Comparison of ENCODE assay signal across 13 mouse cellular contexts in genomic region chr19:18646853-18647420, GRCm38 (mm10). TPM values are rescaled to one million over a fixed set of nuclear protein-coding genes. Genes with fewer than 3 reads are reported as not detected.
A peak's percentile ranks its signal among the peaks of the same experiment; 100 is the strongest.
DNase-seq lines count a peak whose midpoint lies in the region; ATAC-seq and TF ChIP-seq lines count a peak whose summit lies in the region.
"Had no signal": no experiment of that assay in that cellular context is flagged by ENCODE, and none has a peak within 500 bp of the region (broad histone marks: within the 10 kb centered on the region; RNA-seq: fewer than 3 reads in every experiment).

No protein-coding gene starts in this region.

- WGBS in heart, embryonic 13.5 days: 52% methylated on average over 5 of the region's 5 CpGs
- WGBS in liver, embryonic 14.5 days (ENCODE audit: insufficient replicate concordance): 14% methylated on average over 5 of the region's 5 CpGs
- 84% methylated on average over 5 of the region's 5 CpGs for WGBS in forebrain, embryonic 16.5 days

- H3K4me1 ChIP-seq in heart, embryonic 13.5 days: peaks cover 34% of the 10 kb centered on the region
- H3K4me1 ChIP-seq in liver, embryonic 14.5 days (replicated peaks; ENCODE audit: control insufficient read depth in 2 of 2, insufficient read depth in 2 of 2, low read length in 1 of 2): peaks cover 62 to 68% of the 10 kb centered on the region in 2 experiments
- no peaks in the 10 kb centered on the region for H3K4me1 ChIP-seq in forebrain, embryonic 16.5 days (replicated peaks; ENCODE audit: control insufficient read depth, insufficient read depth, low read length)
- H3K4me1 ChIP-seq: embryonic facial prominence, embryonic 13.5 days; limb, embryonic 12.5 days had no signal

- H3K4me3 ChIP-seq in heart, embryonic 13.5 days: no peak overlapping the region
- no peak overlapping the region for H3K4me3 ChIP-seq in liver, embryonic 14.5 days (ENCODE audit: insufficient read depth in 1 of 2, low read depth in 2 of 2, low read length in 2 of 2)
- H3K4me3 ChIP-seq in forebrain, embryonic 16.5 days (replicated peaks; ENCODE audit: low read length): no peak overlapping the region
- H3K4me3 ChIP-seq: embryonic facial prominence, embryonic 13.5 days; limb, embryonic 12.5 days had no signal

- peak; percentile 54 for TF ChIP-seq EP300 in liver, embryonic 14.5 days (IDR thresholded peaks at IDR 0.05; ENCODE audit: low read depth)

- H3K4me2 ChIP-seq in heart, embryonic 13.5 days: no peak overlapping the region
- H3K4me2 ChIP-seq in liver, embryonic 14.5 days (ENCODE audit: low read depth): peak overlapping the region; percentile 35
- no peak overlapping the region for H3K4me2 ChIP-seq in forebrain, embryonic 16.5 days (ENCODE audit: low read length)
- H3K4me2 ChIP-seq: embryonic facial prominence, embryonic 13.5 days; limb, embryonic 12.5 days had no signal

- H3K36me3 ChIP-seq in heart, embryonic 13.5 days: 0 out of 2 replicates have a peak, but pooled peaks cover 4% of the 10 kb centered on the region
- no peaks in the 10 kb centered on the region for H3K36me3 ChIP-seq in liver, embryonic 14.5 days (replicated peaks; ENCODE audit: control insufficient read depth, insufficient read depth, low read depth)
- no peaks in the 10 kb centered on the region for H3K36me3 ChIP-seq in forebrain, embryonic 16.5 days (ENCODE audit: control insufficient read depth, insufficient read depth)

- H3K9ac ChIP-seq in heart, embryonic 13.5 days: no peak overlapping the region
- H3K9ac ChIP-seq in liver, embryonic 14.5 days (replicated peaks): no peak overlapping the region; the same call in 1 of the 2 replicates
- no peak overlapping the region for H3K9ac ChIP-seq in forebrain, embryonic 16.5 days (replicated peaks; ENCODE audit: low read depth, low read length)
- H3K9ac ChIP-seq: embryonic facial prominence, embryonic 13.5 days; limb, embryonic 12.5 days had no signal

- H3K9me3 ChIP-seq in heart, embryonic 13.5 days: no peaks in the 10 kb centered on the region
- H3K9me3 ChIP-seq in liver, embryonic 14.5 days (ENCODE audit: control insufficient read depth, low read length): no peaks in the 10 kb centered on the region
- H3K9me3 ChIP-seq in forebrain, embryonic 16.5 days (ENCODE audit: control insufficient read depth, low read length): no peaks in the 10 kb centered on the region
- H3K9me3 ChIP-seq: embryonic facial prominence, embryonic 13.5 days; limb, embryonic 12.5 days had no signal

- H3K27me3 ChIP-seq in heart, embryonic 13.5 days (replicated peaks): no peaks in the 10 kb centered on the region
- no peaks in the 10 kb centered on the region for H3K27me3 ChIP-seq in liver, embryonic 14.5 days (ENCODE audit: control insufficient read depth, insufficient read depth, low read length)
- H3K27me3 ChIP-seq in forebrain, embryonic 16.5 days (replicated peaks; ENCODE audit: control insufficient read depth, insufficient read depth, low read length): no peaks in the 10 kb centered on the region
- H3K27me3 ChIP-seq: embryonic facial prominence, embryonic 13.5 days; limb, embryonic 12.5 days had no signal

- ATAC-seq in heart, embryonic 13.5 days (ENCODE audit: extremely low read depth, insufficient number of reproducible peaks, low FRiP score, low TSS enrichment): no peak
- ATAC-seq in liver, embryonic 14.5 days (ENCODE audit: insufficient read depth): peak; percentile 77
- no peak for ATAC-seq in forebrain, embryonic 16.5 days

- no peak for DNase-seq in heart, postnatal 4 days
- DNase-seq in CD4-positive helper T cell, adult 2 months (ENCODE audit: low read depth, low spot score): peak; percentile 51
- peak; percentile 47 to 54 for DNase-seq in adrenal gland, postnatal 36 days
- DNase-seq in liver, embryonic 14.5 days (ENCODE audit: low read depth in 3 of 3, low spot score in 3 of 3): peak; percentile 54 to 70 (median 55)
- DNase-seq in right cerebral cortex, adult 18-20 months: no peak
- no peak for DNase-seq in left cerebral cortex, adult 18-20 months (ENCODE audit: low spot score in 2 of 2)
- DNase-seq: gastrocnemius, postnatal 36 days; kidney, adult 11 months; midbrain, embryonic 14.5 days had no signal

- TF ChIP-seq CTCF in liver, embryonic 14.5 days (IDR thresholded peaks at IDR 0.05; ENCODE audit: low read depth): no peak

- peak overlapping the region; percentile 49; the same call in 1 of the 2 replicates for H3K27ac ChIP-seq in heart, embryonic 13.5 days (replicated peaks)
- H3K27ac ChIP-seq in liver, embryonic 14.5 days: peak overlapping the region; percentile 67
- H3K27ac ChIP-seq in forebrain, embryonic 16.5 days (ENCODE audit: low read length): no peak overlapping the region
- H3K27ac ChIP-seq: embryonic facial prominence, embryonic 13.5 days; limb, embryonic 12.5 days had no signal

RNA-seq across cellular contexts. Expression of gene Nmrk1, which starts 15.2 kb away (rescaled TPM):
- 6.3 and 7.7 TPM in 2 replicates for polyA plus RNA-seq in heart, embryonic 13.5 days (2015; fragmentation: Nextera tagmentation; extraction: Ambion mirVana)
- 1 to 10 TPM; 3.3 to 4.1 TPM for total RNA-seq in heart, postnatal 4 days (2021)
- 10 to 100 TPM in 1 of 2 experiments, 1 to 10 TPM in 1; 9.0 to 17.7 TPM for total RNA-seq in adrenal gland, postnatal 36 days (2021)
- 3.3 and 3.5 TPM in 2 replicates for polyA plus RNA-seq in liver, embryonic 14.5 days (2012; rRNA removed)
- polyA plus RNA-seq in liver, embryonic 14.5 days (2014; fragmentation: Nextera tagmentation; extraction: Ambion mirVana): 2.6 and 3.5 TPM in 2 replicates
- polyA plus RNA-seq in forebrain, embryonic 16.5 days (2015; fragmentation: Nextera tagmentation; extraction: Ambion mirVana): 4.0 and 4.9 TPM in 2 replicates
- total RNA-seq in left cerebral cortex, adult 18-20 months (2021): 1 to 10 TPM; 5.8 to 5.9 TPM

RNA-seq across cellular contexts. Expression of gene Ostf1, which starts 15.3 kb away (rescaled TPM):
- 66.5 and 75.0 TPM in 2 replicates for polyA plus RNA-seq in heart, embryonic 13.5 days (2015; fragmentation: Nextera tagmentation; extraction: Ambion mirVana)
- 10 to 100 TPM; 52.2 to 53.5 TPM for total RNA-seq in heart, postnatal 4 days (2021)
- total RNA-seq in adrenal gland, postnatal 36 days (2021): 100 to 1,000 TPM; 127 to 163 TPM
- 18.5 and 29.8 TPM in 2 replicates for polyA plus RNA-seq in liver, embryonic 14.5 days (2012; rRNA removed)
- 56.9 and 58.6 TPM in 2 replicates for polyA plus RNA-seq in liver, embryonic 14.5 days (2014; fragmentation: Nextera tagmentation; extraction: Ambion mirVana)
- 31.8 and 33.1 TPM in 2 replicates for polyA plus RNA-seq in forebrain, embryonic 16.5 days (2015; fragmentation: Nextera tagmentation; extraction: Ambion mirVana)
- total RNA-seq in left cerebral cortex, adult 18-20 months (2021): 10 to 100 TPM; 14.0 to 16.2 TPM

RNA-seq across cellular contexts. Expression of gene Carnmt1, which starts 23.6 kb away (rescaled TPM):
- polyA plus RNA-seq in heart, embryonic 13.5 days (2015; fragmentation: Nextera tagmentation; extraction: Ambion mirVana): 21.0 and 22.2 TPM in 2 replicates
- 10 to 100 TPM; 19.0 to 21.6 TPM for total RNA-seq in heart, postnatal 4 days (2021)
- 10 to 100 TPM; 26.9 to 27.9 TPM for total RNA-seq in adrenal gland, postnatal 36 days (2021)
- 5.2 and 7.7 TPM in 2 replicates for polyA plus RNA-seq in liver, embryonic 14.5 days (2012; rRNA removed)
- polyA plus RNA-seq in liver, embryonic 14.5 days (2014; fragmentation: Nextera tagmentation; extraction: Ambion mirVana): 23.0 and 27.9 TPM in 2 replicates
- polyA plus RNA-seq in forebrain, embryonic 16.5 days (2015; fragmentation: Nextera tagmentation; extraction: Ambion mirVana): 11.1 and 14.4 TPM in 2 replicates
- total RNA-seq in left cerebral cortex, adult 18-20 months (2021): 10 to 100 TPM; 10.4 to 11.5 TPM

Comparison
In these comparisons a context has a peak if more than half of its experiments do, and no peak if none do; other contexts are left out.
1. DNase-seq: peak in CD4-positive helper T cell, adult 2 months (single experiment), adrenal gland, postnatal 36 days (2 of 2) and liver, embryonic 14.5 days (3 of 3); none in heart, postnatal 4 days (single experiment), right cerebral cortex, adult 18-20 months (single experiment) and left cerebral cortex, adult 18-20 months (0 of 2).